Mouse (Mus musculus): Measurements from ENCODE around the gene Prpf40b. TPM values are rescaled to one million over a fixed set of nuclear protein-coding genes. Genes with fewer than 3 reads are reported as not detected.

The Prpf40b gene
- polyA plus RNA-seq, 1 experiment from 2014 or later, result 30.5 TPM

DNA sequence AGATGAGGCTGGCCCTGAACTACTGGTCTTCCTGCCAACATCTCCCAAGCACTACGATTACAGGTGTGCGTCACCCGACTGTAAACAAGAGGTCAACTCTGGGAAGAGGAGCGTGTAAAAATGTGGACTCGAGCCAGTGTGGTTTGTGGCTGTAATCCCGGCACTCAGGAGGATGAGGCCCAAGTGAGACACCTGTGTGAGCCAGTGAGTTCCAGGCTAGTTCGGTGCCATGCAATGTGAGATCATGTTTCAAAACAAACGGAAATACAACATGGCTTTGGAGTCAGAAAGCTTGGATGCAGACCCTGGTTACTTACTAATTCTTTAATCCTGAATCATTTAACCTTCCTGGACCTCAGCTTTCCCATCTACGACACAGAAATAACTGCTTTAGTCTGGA lies 64.1 kb downstream of the Prpf40b start:
- H3K9ac ChIP-seq (ENCODE audit: low read depth, low read length), result no peak overlapping the region
- WGBS, result 84% methylated on average over 9 of the region's 9 CpGs
- ATAC-seq (replicated peaks; ENCODE audit: low FRiP score) (no peak), DNase-seq (ENCODE audit: low spot score) (no peak)
- peaks cover 3% of the 10 kb centered on the region; the same call in 1 of the 2 replicates for H3K4me1 ChIP-seq (replicated peaks; ENCODE audit: control insufficient read depth, insufficient read depth, low read length)
- H3K36me3 ChIP-seq (ENCODE audit: control insufficient read depth, insufficient read depth, low read length), result no peaks in the 10 kb centered on the region
- no peaks in the 10 kb centered on the region for H3K27me3 ChIP-seq (replicated peaks; ENCODE audit: control insufficient read depth, insufficient read depth, low read length)
- no peak overlapping the region for H3K4me2 ChIP-seq
- H3K4me3 ChIP-seq (ENCODE audit: low read depth, low read length), result no peak overlapping the region
- H3K9me3 ChIP-seq (ENCODE audit: control insufficient read depth, low read length), result no peaks in the 10 kb centered on the region
- H3K27ac ChIP-seq (ENCODE audit: low read depth, low read length), result no peak overlapping the region

DNA sequence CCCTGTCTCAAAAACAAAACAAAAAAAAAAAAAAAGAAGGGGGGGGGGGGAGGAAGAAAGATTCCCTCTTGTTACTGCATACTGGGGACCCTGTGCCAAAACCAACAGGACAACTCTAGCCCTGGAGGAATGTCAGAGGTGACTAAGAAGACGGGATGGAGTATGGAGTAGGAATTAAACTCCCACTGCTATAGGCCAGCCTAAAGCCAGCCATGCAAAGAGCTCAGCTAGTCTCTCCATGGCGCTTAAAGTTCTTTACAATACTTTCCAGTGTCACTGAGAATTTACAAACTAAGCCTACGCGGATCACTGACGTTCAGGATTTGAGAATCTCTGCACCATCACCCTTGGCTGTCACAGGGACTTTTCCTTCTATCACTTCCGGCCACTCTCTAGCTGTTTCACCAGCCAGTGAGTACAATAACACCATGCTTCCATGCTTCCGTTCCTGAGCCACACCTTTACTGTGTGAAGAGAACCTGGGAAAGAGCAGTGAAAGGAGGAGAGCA lies 69.2 kb downstream of the Prpf40b start:
- H3K9ac ChIP-seq (ENCODE audit: low read depth, low read length), result no peak overlapping the region
- 83% methylated on average over 7 of the region's 7 CpGs for WGBS
- no peak overlapping the region for H3K4me3 ChIP-seq (ENCODE audit: low read depth, low read length)
- no peaks in the 10 kb centered on the region for H3K27me3 ChIP-seq (replicated peaks; ENCODE audit: control insufficient read depth, insufficient read depth, low read length)
- no peak for DNase-seq (ENCODE audit: low spot score)
- no peak for ATAC-seq (replicated peaks; ENCODE audit: low FRiP score)
- H3K9me3 ChIP-seq (ENCODE audit: control insufficient read depth, low read length), result no peaks in the 10 kb centered on the region
- no peak overlapping the region for H3K27ac ChIP-seq (ENCODE audit: low read depth, low read length)
- H3K4me1 ChIP-seq (replicated peaks; ENCODE audit: control insufficient read depth, insufficient read depth, low read length), result peaks cover 7% of the 10 kb centered on the region; the same call in 1 of the 2 replicates
- H3K36me3 ChIP-seq (ENCODE audit: control insufficient read depth, insufficient read depth, low read length), result no peaks in the 10 kb centered on the region
- H3K4me2 ChIP-seq, result no peak overlapping the region

DNA sequence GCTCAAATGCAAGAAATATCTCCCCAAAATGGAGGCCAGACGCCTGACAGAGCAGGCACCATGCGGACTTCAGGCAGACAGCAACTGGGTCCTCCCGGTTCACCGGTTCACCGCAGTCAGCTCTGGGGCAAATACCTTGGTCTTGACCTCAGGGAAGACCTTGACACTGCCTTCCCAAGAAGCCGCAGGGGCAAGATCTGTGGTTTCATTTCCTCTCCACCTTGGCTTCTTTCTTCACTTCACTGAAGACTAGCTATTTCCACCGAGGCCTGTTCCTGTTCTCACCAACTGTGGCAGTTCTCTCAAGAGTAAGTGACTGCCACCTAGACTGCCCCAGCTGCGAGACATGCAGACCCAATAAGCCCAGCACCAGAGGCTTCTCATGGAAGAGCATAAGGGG lies 70.0 kb downstream of the Prpf40b start:
- peaks cover 4% of the 10 kb centered on the region for H3K27me3 ChIP-seq (replicated peaks; ENCODE audit: control insufficient read depth, insufficient read depth, low read length)
- H3K4me2 ChIP-seq, result no peak overlapping the region
- peaks cover 11% of the 10 kb centered on the region; the same call in 1 of the 2 replicates for H3K4me1 ChIP-seq (replicated peaks; ENCODE audit: control insufficient read depth, insufficient read depth, low read length)
- no peak overlapping the region for H3K27ac ChIP-seq (ENCODE audit: low read depth, low read length)
- WGBS, result 42% methylated on average over 8 of the region's 8 CpGs
- DNase-seq (ENCODE audit: low spot score), result no peak
- no peak overlapping the region for H3K9ac ChIP-seq (ENCODE audit: low read depth, low read length)
- no peak for ATAC-seq (replicated peaks; ENCODE audit: low FRiP score)
- H3K9me3 ChIP-seq (ENCODE audit: control insufficient read depth, low read length), result no peaks in the 10 kb centered on the region
- H3K36me3 ChIP-seq (ENCODE audit: control insufficient read depth, insufficient read depth, low read length), result no peaks in the 10 kb centered on the region
- H3K4me3 ChIP-seq (ENCODE audit: low read depth, low read length), result no peak overlapping the region

Other genes with a start within 250 kb of the Prpf40b start
- 0.36 and 0.90 TPM in 2 replicates for gene Prph, start 239.9 kb upstream of the Prpf40b start, polyA plus RNA-seq (2014; fragmentation: Nextera tagmentation; extraction: Ambion mirVana)
- 26.5 and 27.8 TPM in 2 replicates for gene Troap, start 220.5 kb upstream of the Prpf40b start, polyA plus RNA-seq (2014; fragmentation: Nextera tagmentation; extraction: Ambion mirVana)
- gene C1ql4, start 207.3 kb upstream of the Prpf40b start, polyA plus RNA-seq (2014; fragmentation: Nextera tagmentation; extraction: Ambion mirVana), result 0.25 TPM in 1 of 2 replicates, not detected in the other
- gene Dnajc22, start 201.9 kb upstream of the Prpf40b start, polyA plus RNA-seq (2014; fragmentation: Nextera tagmentation; extraction: Ambion mirVana), result 17.1 and 19.8 TPM in 2 replicates
- gene Spats2, start 169.2 kb upstream of the Prpf40b start, polyA plus RNA-seq (2014; fragmentation: Nextera tagmentation; extraction: Ambion mirVana), result 32.9 and 35.0 TPM in 2 replicates
- gene Kcnh3, start 70.2 kb upstream of the Prpf40b start, polyA plus RNA-seq (2014; fragmentation: Nextera tagmentation; extraction: Ambion mirVana), result 0.15 TPM in 1 of 2 replicates, not detected in the other
- 113 and 123 TPM in 2 replicates for gene Mcrs1, start 43.1 kb upstream of the Prpf40b start, polyA plus RNA-seq (2014; fragmentation: Nextera tagmentation; extraction: Ambion mirVana)
- 0.08 and 0.09 TPM in 2 replicates for gene Fam186b, start 801 bp downstream of the Prpf40b start, polyA plus RNA-seq (2014; fragmentation: Nextera tagmentation; extraction: Ambion mirVana)
- gene Fmnl3, start 75.4 kb downstream of the Prpf40b start, polyA plus RNA-seq (2014; fragmentation: Nextera tagmentation; extraction: Ambion mirVana), result 12.8 and 13.3 TPM in 2 replicates
- 256 and 273 TPM in 2 replicates for gene Tmbim6, start 97.8 kb downstream of the Prpf40b start, polyA plus RNA-seq (2014; fragmentation: Nextera tagmentation; extraction: Ambion mirVana)
- 5.6 and 6.0 TPM in 2 replicates for gene Nckap5l, start 162.7 kb downstream of the Prpf40b start, polyA plus RNA-seq (2014; fragmentation: Nextera tagmentation; extraction: Ambion mirVana)
- gene Bcdin3d, start 179.6 kb downstream of the Prpf40b start, polyA plus RNA-seq (2014; fragmentation: Nextera tagmentation; extraction: Ambion mirVana), result 10.5 and 12.1 TPM in 2 replicates
- 0.19 and 0.22 TPM in 2 replicates for gene Faim2, start 233.1 kb downstream of the Prpf40b start, polyA plus RNA-seq (2014; fragmentation: Nextera tagmentation; extraction: Ambion mirVana)

All from liver, embryonic 11.5 days (tissue).